Mouse (Mus musculus) embryonic facial prominence, embryonic 10.5 days (tissue): ENCODE results near the gene Senp6. TPM values are rescaled to one million over a fixed set of nuclear protein-coding genes. Genes with fewer than 3 reads are reported as not detected.
A peak's percentile ranks its signal among the peaks of the same experiment; 100 is the strongest.
"Not testable (repeated sequence)": the region's sequence is repeated elsewhere in the genome, so short reads cannot be mapped to it uniquely, and the experiment has no call there.

Experiments used
- DNase-seq: peaks from one replicate; pipeline ENCODE4 v3.0.0-alpha.2; 2017; ENCODE audit warnings: low spot score
- H3K27ac ChIP-seq: fragments of 300-500 bp; sonication (generic); replicated peaks from 2 replicates; pipeline ENCODE4 v1.5.1; 2016; ENCODE audit warnings: mild to moderate bottlenecking
- H3K27me3 ChIP-seq: fragments of 300-500 bp; sonication (generic); replicated peaks from 2 replicates; pipeline ENCODE4 v1.6.1; 2016; ENCODE audit warnings: low read depth, mild to moderate bottlenecking; ENCODE audit not compliant: poor library complexity, severe bottlenecking
- H3K36me3 ChIP-seq: fragments of 300-500 bp; sonication (generic); replicated peaks from 2 replicates; pipeline ENCODE4 v1.6.1; 2016; ENCODE audit warnings: mild to moderate bottlenecking, moderate library complexity
- H3K4me1 ChIP-seq: fragments of 300-500 bp; sonication (generic); 2 replicates; pipeline ENCODE4 v1.6.1; 2016
- H3K4me3 ChIP-seq: fragments of 300-500 bp; sonication (generic); 2 replicates; pipeline ENCODE4 v1.5.1; 2016; ENCODE audit warnings: mild to moderate bottlenecking, moderate library complexity
- H3K9me3 ChIP-seq: fragments of 300-500 bp; sonication (generic); 2 replicates; pipeline ENCODE4 v1.6.1; 2016; ENCODE audit warnings: mild to moderate bottlenecking
- WGBS: fragments of 180-500 bp; shearing (Covaris S2); methylation state at CpG from one replicate; pipeline ENCODE4 v1.1.7; 2016; 5-methylcytosine and 5-hydroxymethylcytosine counted together
- polyA plus RNA-seq: library from polyadenylated mRNA; unstranded; fragments of >200 nt; fragmentation: Nextera tagmentation; extraction: Ambion mirVana; gene quantifications from 2 replicates; pipeline ENCODE4 v1.2.1, GENCODE M21; 2016

Senp6 gene
- 50.9 and 55.3 TPM in 2 replicates for polyA plus RNA-seq

DNA sequence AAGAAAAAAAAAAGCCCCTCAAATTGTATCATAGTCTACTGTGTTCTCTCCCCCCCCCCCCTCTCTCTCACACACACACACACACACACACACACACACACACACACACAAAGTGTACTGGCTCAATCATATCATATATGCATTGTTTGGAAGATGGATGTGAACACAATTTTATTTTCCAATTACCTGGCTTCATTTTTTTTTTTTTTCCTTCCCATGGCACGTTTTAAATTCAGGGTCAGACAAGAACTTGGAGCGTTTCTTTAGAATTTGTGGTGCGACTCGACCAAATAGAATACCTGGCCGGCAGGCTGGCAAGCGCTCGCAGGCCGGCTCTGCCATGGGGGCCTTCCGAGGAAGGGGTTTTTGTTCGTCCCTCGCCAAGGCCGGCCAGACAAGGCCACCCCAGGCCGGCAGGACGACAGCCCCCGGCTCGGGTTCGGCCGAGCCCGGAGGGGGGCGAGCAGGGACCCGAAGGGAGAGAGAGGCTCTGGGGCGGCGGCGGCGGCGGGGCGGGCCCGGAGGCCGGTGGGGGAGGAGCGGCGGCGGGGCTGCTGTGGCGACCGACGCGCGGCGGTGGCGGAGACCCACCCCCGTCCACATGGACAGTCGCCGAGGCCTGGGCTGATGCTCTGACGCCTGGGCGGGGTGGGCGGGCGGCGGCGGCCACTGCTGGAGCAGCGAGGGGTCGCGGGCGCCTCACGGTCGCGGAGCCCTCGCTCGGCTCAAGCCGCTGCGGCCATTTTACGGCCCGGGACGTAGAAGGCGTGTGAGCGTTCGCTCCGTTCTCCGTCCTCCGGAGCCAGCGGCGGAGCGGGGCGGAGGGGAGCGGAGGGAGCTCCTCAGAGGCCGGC is at the start of gene Senp6:
Gene Senp6 (plus strand): TSS at position 537 of the 854 bp plus-strand sequence.
- Histone ChIP-seq H3K9me3 (peaks cover 12% of the 10 kb centered on the region; the same call in 1 of the 2 replicates), H3K4me1 (peaks cover 18% of the 10 kb centered on the region), H3K27ac (peak within 1 kb of the TSS; percentile 100), H3K4me3 (peak within 1 kb of the TSS; percentile 97), H3K36me3 (0 out of 2 replicates have a peak, but pooled peaks cover 5% of the 10 kb centered on the region), H3K27me3 (no peaks in the 10 kb centered on the region)
- under 1% methylated on average over 73 of the region's 74 CpGs for WGBS
- DNase-seq, result peak; percentile 91

- DNase-seq, result no peak
- H3K4me1 ChIP-seq, result no peaks in the 10 kb centered on the region
- WGBS, result 71% methylated on average over 3 of the region's 3 CpGs
Observed at GRCm38 (mm10) chr9:80020429-80020828, 46.3 kb upstream of the Senp6 start.

DNA sequence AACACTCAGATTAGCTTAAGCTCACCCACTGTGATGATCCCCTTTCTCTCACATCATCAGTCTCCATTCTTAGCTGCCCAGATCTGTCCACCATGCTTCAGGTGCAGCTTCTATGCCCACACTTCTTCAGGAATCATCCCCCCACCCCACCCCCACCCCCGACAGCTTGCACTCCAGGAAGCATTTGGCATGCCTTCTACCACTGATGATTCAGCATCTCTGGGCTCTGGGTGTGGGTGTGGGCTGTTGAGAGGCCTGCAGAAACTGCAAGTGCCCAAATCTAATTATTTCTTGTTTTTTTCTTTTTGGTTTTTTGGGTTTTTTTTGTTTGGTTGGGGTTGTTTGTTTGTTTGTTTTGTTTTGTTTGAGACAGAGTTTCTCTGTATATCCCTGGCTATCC is 45.1 kb upstream of the Senp6 start:
- 63% methylated on average over 1 of the region's 1 CpGs for WGBS
- Histone ChIP-seq H3K27me3 (no peaks in the 10 kb centered on the region), H3K4me1 (no peaks in the 10 kb centered on the region), H3K36me3 (no peaks in the 10 kb centered on the region), H3K4me3 (no peak overlapping the region), H3K27ac (no peak overlapping the region), H3K9me3 (no peaks in the 10 kb centered on the region)
- DNase-seq, result no peak

More at GRCm38 (mm10) chr9:80020429-80020828, 46.3 kb upstream of the Senp6 start:
- no peak overlapping the region for H3K4me3 ChIP-seq
- no peaks in the 10 kb centered on the region for H3K36me3 ChIP-seq
- no peak overlapping the region for H3K27ac ChIP-seq
- H3K9me3 ChIP-seq, result no peaks in the 10 kb centered on the region
- H3K27me3 ChIP-seq, result no peaks in the 10 kb centered on the region

GRCm38 (mm10) chr9:80022821-80023220 is 43.9 kb upstream of the Senp6 start:
- Histone ChIP-seq H3K9me3 (no peaks in the 10 kb centered on the region), H3K4me3 (no peak overlapping the region), H3K36me3 (no peaks in the 10 kb centered on the region), H3K27ac (no peak overlapping the region), H3K27me3 (no peaks in the 10 kb centered on the region), H3K4me1 (no peaks in the 10 kb centered on the region)
- WGBS, result 77% methylated on average over 8 of the region's 8 CpGs
- DNase-seq, result no peak

DNA sequence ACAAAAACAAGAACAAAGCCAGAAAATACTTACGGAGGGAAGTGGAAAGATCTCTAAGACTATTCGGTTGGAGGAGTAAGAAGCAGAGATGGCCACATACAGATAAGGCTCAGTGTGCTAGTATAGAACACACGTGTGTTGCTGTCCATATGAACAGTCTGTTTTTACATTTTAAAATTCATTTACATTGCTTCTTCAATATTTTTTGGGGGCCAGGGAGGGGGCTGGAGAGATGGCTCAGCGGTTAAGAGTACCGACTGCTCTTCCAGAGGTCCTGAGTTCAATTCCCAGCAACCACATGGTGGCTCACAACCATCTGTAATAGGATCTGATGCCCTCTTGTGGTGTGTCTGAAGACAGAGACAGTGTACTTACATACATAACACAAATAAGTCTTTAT is 41.4 kb upstream of the Senp6 start:
- not testable (repeated sequence) for H3K9me3 ChIP-seq, DNase-seq, H3K4me1 ChIP-seq, H3K36me3 ChIP-seq, H3K27ac ChIP-seq, H3K4me3 ChIP-seq, H3K27me3 ChIP-seq
- 94% methylated on average over 5 of the region's 5 CpGs for WGBS

- Histone ChIP-seq H3K27me3 (no peaks in the 10 kb centered on the region), H3K27ac (no peak overlapping the region), H3K36me3 (no peaks in the 10 kb centered on the region), H3K4me3 (no peak overlapping the region), H3K4me1 (no peaks in the 10 kb centered on the region), H3K9me3 (no peaks in the 10 kb centered on the region)
- 2% methylated on average over 2 of the region's 2 CpGs for WGBS
- DNase-seq, result peak; percentile 72
Observed at GRCm38 (mm10) chr9:80026017-80026416, 40.7 kb upstream of the Senp6 start.

DNA sequence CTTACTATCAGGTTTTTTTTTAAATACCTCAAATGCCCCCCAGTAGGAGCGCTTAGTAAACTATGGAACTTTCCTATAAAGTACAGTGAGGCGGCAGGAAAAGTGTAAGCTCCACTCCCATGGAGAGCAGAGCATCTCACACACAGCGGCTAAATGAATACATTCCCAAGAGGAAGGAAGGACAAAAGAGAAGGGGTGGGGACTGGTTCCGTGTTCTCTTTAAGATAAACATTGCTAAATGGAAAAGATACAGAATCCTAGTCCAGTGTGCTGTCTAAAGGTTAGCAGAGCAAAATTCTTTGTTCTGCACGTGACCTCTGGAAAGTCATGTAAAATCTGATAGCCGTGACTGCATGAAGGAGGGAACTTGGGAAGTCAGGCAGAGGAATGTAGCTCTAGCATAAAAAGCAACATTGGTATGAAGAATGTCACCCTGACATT is 40.1 kb upstream of the Senp6 start:
- Histone ChIP-seq H3K27ac (no peak overlapping the region), H3K9me3 (no peaks in the 10 kb centered on the region), H3K27me3 (no peaks in the 10 kb centered on the region), H3K4me3 (no peak overlapping the region), H3K36me3 (no peaks in the 10 kb centered on the region), H3K4me1 (no peaks in the 10 kb centered on the region)
- DNase-seq, result no peak
- 76% methylated on average over 6 of the region's 6 CpGs for WGBS

- WGBS, result 91% methylated on average over 13 of the region's 13 CpGs
- DNase-seq, result no peak
- Histone ChIP-seq H3K36me3 (no peaks in the 10 kb centered on the region), H3K4me3 (no peak overlapping the region), H3K4me1 (peaks cover 9% of the 10 kb centered on the region), H3K27me3 (no peaks in the 10 kb centered on the region), H3K9me3 (no peaks in the 10 kb centered on the region), H3K27ac (no peak overlapping the region)
Observed at GRCm38 (mm10) chr9:80037262-80037996, 29.3 kb upstream of the Senp6 start.

DNA sequence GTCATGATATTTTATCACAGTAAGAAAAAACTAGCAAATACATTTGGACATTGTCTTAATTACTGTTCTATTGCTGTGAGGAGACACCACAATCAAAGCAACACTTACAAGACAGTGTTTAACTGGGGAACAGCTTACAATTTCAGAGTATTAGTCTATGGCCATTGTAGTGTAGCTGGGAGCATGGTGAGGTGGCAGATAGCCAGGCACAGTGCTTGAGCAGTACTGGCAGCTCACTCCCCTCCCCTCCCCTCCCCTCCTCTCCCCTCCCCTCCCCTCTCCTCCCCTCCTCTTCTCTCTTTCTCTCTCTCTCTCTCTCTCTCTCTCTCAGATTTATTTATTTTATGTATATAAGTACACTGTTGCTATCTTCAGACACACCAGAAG is 28.7 kb upstream of the Senp6 start:
- no peak for DNase-seq
- Histone ChIP-seq H3K4me3 (no peak overlapping the region), H3K27ac (no peak overlapping the region), H3K4me1 (peaks cover 9% of the 10 kb centered on the region), H3K36me3 (no peaks in the 10 kb centered on the region), H3K9me3 (no peaks in the 10 kb centered on the region), H3K27me3 (no peaks in the 10 kb centered on the region)

DNA sequence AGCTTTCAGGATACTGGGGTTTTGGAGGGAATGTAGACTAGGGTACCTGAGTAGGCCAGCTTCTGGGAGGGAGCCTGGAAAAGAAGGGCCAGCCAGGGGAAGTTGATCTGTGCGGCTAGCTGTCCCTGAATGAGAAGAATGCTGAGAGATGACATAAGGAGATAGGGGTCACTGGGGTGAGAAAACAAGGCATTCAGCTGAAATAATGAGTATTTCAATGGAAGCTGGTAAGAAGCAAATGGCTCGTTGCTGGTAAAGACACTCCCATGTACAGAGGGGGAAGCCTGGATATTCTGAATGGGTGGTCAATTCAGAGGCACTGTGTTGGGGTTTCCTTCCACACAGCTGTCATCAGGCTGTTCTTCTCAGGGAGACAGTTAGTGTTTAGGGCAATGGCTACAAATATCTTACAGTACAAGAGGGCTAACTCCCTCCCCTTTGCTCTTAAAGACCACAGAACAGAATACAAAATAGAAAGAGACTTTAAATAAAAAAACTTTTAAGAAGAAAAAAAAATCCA is 27.3 kb upstream of the Senp6 start:
- peaks cover 9% of the 10 kb centered on the region for H3K4me1 ChIP-seq
- no peaks in the 10 kb centered on the region for H3K36me3 ChIP-seq
- no peaks in the 10 kb centered on the region for H3K9me3 ChIP-seq
- WGBS, result 19% methylated on average over 2 of the region's 2 CpGs
- no peaks in the 10 kb centered on the region for H3K27me3 ChIP-seq
- no peak overlapping the region for H3K4me3 ChIP-seq
- no peak overlapping the region for H3K27ac ChIP-seq
- DNase-seq, result no peak

DNA sequence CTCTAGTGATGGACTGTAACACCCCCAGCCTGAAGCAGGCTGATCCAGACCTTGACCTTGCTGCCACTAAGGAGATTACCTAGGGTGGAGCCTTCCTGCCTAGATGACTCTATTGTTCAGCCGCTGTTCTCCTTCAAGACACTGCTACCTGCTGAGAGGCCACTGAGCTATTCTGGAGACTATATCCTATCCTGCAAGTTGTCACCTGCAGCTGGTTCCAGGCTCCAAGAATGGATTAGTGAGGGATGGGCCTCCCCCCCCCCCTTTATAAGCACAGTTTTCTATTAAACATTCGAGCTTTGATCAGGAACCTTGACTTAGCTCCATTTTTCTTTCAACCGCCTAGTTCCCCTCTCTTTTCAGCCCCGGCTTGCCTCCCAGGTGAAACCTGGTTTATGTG is 22.4 kb upstream of the Senp6 start:
- H3K4me3 ChIP-seq, H3K27ac ChIP-seq, DNase-seq, H3K36me3 ChIP-seq, H3K27me3 ChIP-seq, H3K9me3 ChIP-seq, H3K4me1 ChIP-seq: not testable (repeated sequence)
- 88% methylated on average over 4 of the region's 4 CpGs for WGBS

- H3K9me3 ChIP-seq, H3K27me3 ChIP-seq, H3K4me3 ChIP-seq, H3K36me3 ChIP-seq, H3K4me1 ChIP-seq, DNase-seq, H3K27ac ChIP-seq: not testable (repeated sequence)
- WGBS, result 53% methylated on average over 5 of the region's 5 CpGs
Observed at GRCm38 (mm10) chr9:80049271-80049670, 17.4 kb upstream of the Senp6 start.
